Mouse (Mus musculus): ENCODE results near the gene Opa1.

The Opa1 gene

DNA sequence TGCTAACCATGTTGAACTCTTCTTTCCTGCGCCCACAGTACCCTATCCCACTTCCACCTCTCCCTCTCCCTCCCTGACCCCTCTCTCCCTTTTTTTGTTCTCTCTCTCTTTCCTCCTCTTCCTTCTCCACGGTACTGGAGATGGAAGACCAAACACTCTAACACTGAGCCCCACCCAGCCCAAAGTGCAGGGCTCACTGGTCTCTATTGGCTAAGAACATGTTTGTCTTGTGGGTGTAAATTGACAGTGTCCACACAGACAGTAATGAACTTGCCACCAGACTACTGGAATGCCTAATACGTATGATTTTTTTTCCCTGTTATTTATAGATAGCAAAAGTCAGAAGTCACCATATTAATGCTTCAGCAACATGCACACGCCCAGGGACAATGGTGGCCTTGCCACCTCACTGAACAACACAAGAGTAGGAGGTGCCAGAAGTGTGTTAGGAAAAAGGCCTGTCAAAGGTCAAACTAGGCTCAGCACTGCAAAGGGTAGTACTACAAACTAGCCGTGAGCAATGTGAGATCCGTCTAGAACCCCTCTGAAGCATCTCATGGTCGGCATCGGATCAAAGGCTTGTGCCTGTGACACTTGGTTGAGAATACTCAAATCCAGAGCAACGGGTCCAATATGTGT is 77.2 kb downstream of the Opa1 start:
- in situ Hi-C loops (cut with MseI, MboI), result no loop called here

DNA sequence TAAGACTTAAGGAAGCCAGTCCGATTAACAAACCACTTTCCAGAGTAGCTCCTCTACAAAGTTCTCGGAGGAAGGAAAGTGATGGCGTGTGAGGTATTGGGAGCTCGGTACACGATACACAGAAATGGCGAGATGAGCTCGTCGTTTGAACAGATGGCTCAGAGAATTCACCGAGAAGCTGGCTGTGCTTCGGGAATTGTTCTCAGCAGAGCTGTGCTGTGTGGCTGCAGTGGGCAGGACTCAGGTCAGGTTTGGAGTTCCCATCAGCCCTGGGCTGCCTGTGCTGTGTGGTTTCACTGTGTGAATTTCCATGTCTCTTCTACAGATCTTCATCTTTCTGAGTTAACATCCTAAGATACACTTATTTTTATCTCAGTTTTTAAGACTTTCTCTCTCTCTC is 77.8 kb downstream of the Opa1 start:
- in situ Hi-C loops (cut with MseI, MboI), result no loop called here

DNA sequence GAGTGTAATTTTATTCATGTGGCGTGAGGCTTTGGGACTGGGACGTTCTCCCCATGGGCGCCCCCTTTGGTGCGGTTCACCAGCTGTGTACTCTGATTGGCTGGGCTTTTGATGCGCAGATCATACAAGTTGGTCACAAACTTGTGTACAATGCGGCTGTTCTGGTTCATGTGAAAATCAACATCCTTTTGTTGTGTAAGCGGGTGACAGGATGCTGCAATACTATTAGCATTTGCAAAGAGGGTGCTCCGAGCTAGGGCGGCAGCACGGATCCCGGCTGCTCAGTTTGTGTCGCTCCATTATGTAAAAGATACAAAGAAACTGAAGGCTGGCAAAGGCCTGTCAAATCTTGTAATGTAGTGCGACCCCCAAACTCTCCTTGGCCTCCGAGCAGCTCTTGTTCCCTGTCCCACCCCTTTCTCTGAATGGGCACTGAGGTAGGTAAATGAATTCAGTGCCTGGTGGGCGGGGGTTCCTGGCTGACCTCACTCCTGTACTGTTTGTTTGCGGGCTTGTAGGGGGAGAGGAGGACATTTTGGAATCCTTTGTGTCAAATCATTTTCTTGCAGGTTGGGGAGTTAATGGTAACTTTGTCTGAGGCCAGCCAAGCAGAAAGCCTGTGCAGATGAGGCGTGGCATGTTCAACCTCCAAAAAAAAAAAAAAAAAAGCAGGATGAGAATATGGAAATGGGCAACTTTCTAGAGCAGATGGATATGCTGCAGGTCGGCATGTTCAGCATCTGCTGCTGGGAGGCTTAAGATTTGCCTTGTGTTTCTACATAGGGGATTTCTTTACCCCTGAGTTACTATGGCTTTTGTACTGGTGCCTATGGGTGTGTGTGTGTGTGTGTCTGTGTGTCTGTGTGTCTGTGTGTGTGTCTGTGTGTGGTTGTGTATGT is 78.8 kb downstream of the Opa1 start:
- in situ Hi-C loops (cut with MseI, MboI), result no loop called here

DNA sequence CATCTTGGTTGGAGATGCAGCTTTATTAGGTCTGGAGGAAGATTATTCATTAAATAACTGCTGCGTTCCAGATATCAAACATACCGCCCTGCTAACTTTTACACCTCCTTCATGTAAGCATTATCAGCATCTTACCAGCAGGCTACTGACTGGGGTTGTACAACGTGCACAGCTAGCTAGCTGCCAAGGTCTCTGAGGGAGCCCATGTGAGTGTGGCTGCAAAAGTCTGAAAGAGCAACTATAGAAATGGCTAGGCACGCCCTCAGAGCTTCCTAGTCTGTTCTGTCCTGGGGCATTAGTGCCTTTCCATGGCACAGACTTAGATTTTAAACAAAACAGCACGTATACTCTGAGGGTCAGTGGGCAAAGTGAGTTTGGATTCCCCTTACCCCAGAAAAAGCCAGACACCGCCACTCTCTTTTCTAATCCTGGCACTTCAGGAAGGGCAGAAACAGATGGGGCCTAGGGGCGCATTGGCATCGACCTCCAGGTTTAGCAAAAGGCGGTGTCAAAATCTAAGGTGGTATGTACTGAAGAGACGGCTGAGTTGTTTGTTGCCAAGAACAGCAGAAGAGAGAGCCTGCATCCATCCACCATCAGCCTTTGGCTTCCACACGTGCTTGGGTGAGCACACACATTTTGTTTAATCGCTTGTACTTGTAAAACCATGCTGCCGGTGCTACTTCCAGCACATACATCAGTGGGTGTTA is 80.1 kb downstream of the Opa1 start:
- in situ Hi-C loops (cut with MseI, MboI), result no loop called here

DNA sequence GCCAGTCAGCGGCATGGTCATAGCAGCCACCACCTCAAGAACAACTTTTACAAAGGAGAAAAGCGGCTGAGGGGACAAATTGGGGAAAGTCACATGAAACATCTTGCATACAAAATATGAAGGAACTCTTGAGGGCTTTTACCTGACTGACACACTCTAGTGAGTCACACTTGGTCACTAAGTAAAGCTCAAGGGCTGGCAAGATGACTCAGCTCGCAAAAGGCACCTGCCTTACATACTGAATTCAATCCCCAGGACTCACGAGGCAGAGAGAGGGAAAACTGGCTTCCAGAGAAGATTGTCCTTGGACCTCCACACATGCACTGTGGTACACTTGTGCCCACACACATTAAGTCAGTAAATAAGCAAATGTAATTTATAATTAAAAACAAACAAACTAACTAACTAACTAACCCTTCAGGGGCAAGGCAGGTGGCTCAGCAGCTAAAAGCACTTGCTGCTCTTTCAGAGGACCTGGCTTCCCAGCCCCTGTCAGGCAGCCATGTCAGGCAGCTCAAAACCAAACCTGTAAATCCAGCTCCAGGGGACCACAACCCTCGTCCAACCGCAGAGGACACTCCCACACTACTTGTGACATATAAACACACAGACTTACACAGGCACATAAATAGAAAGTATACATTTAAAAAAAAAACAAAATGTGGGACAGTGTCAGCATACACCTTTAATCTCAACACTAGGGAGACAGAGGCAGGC is 84.1 kb downstream of the Opa1 start:
- in situ Hi-C loops (cut with MseI, MboI), result no loop called here

DNA sequence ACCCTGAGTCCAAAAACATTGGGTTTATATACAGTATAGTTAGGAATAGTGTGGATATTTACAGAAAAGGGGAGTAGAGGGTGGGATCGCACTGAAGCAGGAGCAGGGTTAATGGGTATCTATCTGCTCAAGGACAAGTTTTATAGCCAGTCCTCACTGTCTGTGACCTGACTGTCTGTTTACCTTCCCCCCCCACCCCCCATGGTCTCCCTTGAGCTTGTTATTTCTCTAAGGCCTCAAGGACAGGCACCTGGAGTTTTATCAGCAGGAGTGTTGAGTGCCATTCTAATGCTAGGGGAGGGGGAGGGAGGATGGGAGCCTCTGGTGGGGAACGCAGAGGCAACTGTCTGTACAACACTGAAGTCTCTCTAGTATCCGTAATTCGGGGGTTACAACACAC is 85.3 kb downstream of the Opa1 start:
- in situ Hi-C loops (cut with MseI, MboI), result no loop called here

DNA sequence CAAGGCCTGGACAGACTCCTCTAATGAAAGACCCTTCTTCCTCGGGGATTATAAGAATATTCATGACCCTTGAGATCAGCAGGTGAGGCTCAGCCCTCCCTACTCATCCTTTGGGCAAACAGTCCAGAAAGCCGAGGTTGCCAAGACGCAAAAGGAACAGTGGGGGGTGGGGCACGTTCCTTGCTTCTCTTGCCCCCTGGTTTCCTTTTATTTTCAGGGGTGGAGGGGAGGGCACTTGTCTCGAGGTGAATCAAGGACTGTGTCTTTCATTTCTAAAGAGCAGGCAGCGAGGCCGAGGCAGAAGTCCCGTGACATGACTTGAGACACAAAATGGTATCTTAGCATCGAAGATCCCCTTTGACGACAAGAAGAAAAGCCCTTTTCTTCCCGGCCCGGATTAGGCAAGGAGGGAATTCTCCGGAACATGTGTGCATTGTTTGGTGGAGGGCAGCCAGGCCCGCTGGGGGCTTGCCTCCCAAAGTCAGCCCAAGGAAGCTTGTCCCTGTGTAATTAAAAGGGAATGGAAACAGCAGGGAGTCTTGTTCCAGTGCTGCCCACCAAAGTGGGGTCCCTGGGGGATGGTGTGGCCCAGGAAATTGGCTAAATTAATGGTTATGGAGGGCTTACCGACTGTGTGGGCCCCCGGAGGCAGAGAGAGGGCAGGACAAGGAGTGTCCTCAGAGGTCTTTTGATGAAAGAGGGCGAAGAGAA is 88.0 kb downstream of the Opa1 start:
- in situ Hi-C loops (cut with MseI, MboI), result no loop called here

DNA sequence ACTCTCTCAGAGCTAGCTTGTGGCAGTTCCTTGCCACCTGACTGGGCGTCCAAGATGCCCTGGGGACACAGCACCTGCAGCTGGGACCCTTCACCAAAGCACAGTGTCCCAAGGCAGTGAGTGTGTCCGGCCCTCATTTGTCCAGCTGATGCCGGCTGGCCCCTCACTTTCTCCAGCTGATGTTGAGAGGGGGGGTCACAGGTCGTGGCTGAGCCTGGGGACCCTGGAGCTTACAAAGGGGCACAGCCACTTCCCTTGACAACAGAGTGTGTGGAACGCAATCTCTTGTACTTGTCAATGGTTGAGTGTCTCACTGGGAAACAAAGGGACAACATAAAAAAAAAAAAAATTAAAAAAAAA is 88.5 kb downstream of the Opa1 start:
- in situ Hi-C loops (cut with MseI, MboI), result no loop called here

DNA sequence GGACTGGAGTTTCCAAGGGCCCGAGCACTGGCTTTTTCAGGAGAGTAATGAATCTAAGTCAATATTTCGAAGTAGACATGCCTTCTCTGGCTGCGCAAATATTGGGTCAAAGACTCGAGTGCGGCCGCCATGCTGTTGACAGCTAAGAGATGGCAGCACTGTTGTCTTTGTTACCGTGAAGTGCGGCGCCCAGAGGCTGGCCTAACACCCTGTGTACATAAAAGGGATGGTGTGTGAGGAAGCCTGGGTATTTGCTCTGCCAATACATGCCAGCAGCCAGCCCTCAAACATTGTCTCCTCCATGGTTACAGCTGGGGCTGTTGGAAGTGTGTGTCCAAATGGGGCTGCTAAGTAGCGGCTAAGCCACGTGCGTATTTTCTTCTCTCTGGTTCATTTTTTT is 89.3 kb downstream of the Opa1 start:
- in situ Hi-C loops (cut with MseI, MboI), result no loop called here

DNA sequence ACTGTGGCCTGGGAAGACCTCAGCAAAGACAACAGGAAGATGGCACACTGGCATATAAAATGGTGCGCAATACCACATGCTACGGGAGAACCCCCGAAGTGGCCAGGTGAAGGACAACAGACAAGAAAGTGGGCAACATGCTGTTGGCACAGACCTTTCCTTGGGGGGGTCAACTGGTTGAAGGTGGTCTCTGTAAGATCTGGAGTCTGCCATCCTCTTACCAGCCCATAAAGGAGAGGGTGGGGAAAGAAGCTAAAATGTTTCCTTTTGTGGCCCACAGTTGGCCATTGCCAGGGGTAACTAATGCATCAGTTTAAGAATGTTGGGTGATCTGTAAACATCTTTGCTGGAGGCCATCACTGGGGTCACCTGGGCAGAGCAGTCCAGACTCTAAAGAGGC is 91.7 kb downstream of the Opa1 start:
- in situ Hi-C loops (cut with MseI, MboI), result no loop called here

DNA sequence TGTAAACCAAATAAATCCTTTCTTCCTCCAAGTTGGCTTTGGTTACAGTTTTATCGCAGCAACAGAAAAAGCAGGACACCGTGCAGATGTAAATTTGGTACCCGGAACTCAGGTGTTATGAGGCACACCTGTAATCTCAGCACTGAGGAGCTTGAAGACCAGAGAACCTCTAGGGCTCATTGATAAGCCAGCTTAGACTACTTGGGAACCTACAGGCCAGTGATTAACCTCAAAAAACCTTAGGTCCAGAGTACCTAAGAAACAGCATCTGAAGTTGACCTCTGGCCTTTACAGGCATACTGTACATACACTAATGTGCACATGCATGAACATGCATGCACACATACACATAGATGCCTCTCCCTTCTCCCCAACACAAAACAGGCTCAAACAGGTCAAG is 94.1 kb downstream of the Opa1 start:
- in situ Hi-C loops (cut with MseI, MboI), result no loop called here

DNA sequence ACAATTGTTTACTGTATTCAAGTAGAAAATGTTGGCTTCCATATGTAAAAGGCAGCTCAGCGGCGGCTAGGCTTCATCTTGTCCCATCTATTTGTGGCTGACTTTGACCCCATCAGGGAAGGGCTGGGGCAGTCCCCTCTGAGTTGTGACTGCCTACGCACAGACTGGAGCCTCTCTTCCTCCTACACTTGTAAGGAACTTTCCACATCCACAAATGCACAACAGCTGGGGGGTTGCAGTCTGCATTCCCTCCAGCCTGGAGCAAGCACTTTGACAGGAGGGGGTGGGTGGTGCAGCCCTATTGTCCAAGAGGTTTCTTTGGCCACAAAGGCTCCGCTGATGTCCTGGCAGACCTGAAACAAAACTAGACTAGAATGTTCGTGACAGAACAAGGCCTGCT is 100.5 kb downstream of the Opa1 start:
- in situ Hi-C loops (cut with MseI, MboI), result no loop called here

DNA sequence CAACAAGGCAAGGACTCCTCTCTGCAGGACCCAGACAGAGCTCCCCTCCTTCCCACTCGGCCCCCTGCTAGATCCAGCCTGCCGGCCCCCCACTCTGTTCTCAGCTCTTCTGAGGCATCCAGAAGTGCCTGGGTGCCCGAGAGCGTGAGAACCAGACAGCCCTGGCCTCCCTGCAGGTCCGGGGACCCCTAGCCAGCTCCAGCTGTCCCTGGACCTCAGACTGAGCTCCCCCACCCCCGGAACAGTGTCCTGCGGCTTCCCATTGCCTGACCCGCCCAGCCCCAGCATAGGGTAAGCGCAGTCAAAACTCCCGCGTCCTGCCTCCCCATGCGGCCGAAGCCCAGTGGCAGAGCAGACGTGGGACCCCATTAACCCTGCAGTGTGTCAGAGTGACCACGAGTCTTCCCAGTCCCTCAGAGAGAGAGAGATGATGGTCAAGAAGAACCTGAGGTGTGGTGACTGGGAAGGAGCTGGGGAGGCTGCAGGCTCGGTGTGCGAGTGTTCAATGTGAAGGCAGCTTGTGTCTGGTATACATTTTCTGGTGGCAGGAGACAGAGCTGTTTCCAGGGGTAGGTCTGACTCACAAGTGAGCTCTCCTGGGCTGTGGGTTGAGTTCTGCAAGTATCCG is 101.5 kb downstream of the Opa1 start:
- in situ Hi-C loops (cut with MseI, MboI), result no loop called here

DNA sequence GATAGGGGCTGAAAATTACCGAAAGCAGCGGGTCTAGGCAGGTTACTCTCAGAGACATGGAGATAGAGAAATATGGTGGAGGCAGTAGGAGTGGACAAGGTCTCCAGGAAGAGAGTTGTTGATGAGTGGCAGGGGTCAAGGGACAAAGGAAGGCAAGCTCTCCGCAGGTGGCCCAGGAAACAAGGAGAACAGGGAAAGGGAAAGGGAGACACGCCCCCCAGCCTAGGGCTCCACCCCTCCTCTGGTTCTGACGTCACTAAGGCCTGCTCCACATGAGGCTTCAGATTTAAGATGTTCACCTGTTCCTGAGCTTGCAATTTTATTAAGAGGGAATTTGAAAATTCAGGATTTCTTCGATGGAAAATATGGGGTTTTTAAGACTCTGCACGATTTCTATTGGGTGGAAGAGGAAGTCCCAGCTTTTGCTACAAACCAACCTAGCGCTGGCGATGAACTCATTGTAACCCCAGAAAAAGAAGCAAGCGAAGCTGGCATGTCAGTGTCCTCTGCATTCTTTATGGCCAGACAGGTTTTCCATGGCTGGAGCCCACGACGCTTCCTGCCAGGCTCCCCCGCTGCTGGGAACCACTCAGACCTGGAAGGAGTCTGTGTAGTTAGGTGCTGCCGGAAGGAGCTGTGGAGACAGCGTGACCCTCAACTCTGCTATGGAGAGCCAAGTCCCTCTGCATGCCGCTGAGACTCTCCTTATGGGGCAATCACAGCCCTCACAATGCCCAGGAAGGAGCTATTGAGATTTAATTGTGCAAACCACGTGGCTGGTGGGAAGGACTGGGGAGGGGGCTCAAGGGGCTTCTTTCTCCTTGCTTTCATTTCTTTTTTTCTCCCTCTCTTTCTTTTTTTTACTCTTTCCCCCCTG is 103.7 kb downstream of the Opa1 start:
- in situ Hi-C loops (cut with MseI, MboI), result no loop called here

DNA sequence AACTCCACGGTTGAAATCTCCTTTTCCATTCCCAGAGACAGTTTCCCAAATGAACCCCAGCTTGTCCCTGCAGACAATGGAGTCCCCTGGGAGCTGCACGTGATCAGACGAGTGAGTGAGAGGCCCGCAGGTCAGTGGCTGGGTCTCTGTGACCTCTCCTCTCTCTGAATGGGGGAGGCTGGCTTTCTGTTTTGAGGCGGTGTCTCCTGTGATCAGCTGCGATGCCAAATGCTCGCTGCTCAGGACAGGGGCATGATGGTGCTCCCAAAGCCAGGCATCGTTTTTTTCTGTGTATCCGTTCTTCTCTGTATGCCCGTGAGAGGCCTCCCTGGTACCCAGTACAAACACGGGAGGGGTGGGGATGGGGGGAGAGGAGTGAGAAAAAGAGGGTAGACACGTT is 104.4 kb downstream of the Opa1 start:
- in situ Hi-C loops (cut with MseI, MboI), result no loop called here

DNA sequence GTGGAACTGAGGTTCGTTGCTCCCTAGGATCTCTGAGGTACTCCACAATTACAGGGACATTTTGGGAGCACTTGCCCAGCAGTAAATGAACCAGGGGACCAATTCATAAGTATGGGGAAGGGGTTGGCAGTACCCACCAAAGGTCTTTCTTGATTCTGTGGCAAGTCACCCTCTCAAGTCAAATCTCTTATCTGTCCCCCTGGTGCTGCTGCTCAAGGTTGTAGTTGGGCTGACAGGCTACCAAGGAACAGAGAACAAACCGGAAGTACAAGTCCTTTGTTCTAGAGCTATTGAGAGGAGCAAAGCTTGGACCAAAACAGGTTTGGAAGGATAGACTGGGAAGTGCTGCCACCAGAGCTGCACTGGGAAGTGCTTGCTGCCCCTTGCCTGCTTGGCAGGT is 105.0 kb downstream of the Opa1 start:
- in situ Hi-C loops (cut with MseI, MboI), result no loop called here

DNA sequence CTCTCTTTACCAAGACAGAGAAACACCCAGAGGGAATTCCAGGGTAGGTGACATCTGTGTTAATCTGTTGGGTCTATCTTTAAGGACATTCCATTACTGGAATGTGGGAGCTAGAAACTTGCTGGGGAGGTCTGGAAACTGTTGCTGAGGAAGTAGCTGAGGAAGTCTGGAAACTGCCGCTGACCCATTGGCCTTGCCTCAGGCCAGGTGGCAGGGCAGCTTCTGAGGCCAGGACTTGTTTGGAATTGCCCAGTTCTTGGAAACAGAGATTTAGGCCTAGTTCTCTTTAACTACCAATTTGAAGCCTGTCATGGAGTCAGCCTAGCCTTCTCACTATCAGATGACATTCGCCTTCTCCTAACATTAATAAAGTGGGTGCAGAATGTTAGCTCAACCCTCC is 105.5 kb downstream of the Opa1 start:
- in situ Hi-C loops (cut with MseI, MboI), result no loop called here

DNA sequence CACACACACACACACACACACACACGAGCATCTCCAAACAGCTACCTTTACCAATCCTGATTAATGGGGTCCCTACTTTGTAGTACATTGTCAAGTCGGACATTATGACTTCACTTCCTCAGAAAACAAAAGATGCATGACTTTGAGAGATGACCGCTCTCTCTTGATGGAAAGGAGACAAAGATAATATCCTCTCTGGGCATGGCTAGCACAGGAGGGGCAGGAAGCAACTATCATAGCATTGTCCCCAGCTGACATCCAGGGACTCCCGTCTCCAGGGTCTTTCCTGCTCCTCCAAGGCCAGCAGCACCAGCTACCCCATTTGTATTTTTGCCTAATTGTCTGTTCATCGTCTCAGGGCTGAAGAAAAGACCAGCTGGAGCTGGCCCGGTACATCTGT is 107.0 kb downstream of the Opa1 start:
- in situ Hi-C loops (cut with MseI, MboI), result no loop called here

DNA sequence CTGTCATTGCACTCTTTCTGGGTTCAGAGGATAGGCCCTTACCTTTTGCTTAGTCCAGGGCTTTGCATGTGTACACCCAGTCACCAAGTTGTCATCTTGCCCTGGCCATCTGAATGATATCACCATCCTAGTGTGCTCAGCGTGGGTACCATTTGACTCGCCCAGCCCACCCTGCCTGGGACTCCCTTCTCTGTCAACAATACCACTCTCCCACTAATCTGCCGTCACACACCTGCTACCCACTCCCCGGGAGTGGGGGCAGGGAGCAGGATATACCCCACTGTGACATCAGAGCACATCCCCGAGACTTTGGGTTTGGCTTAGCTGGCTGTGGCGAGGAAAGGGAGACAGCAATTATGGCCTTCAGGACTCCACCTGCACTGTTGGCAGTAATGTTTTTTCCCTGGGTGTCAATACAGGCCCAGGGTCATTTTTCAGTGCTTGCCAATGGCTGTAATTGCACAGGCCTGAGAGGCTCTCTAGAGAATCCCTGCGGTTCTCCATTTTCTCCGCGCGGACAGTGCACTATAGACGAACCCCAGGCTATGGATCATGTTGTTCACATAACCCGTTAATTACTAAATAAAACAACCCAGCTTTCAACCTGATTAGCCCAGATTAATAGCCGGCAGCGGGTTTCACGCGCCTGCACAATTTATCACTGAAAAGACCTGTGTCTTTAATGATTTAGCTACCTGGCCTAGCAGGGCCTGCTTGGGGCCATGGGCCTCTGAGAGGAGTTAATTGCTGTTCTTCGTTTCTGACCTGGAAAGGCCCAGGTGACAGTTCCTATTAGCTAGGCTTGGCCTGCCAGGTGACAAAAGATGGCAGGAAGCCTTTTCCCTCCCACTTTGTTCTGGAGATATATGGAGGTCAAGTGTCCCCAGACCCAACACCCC is 109.1 kb downstream of the Opa1 start:
- in situ Hi-C loops (cut with MseI, MboI), result no loop called here
